Mouse (Mus musculus): Measurements from ENCODE around the gene Fxyd3. TPM values are rescaled to one million over a fixed set of nuclear protein-coding genes. Genes with fewer than 3 reads are reported as not detected.

Fxyd3 gene
- polyA plus RNA-seq, 1 experiment, result not detected

DNA sequence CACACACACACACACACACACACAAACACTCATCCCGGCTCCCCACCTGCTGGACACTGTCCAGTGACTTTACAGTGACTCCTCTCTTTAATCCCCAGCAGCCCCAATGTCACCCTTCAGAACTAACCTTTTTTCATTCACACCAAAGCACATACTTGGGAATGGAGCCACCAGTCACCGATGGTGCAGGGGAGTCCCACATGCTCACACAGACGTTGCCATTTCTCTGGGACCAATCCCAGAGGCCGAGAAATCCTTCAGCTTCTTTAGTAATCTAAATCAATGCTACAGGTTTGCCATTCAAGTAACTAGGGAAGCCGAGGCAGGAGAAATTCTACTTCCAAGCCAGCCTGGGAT lies 1.8 kb downstream of the Fxyd3 start:
- TF ChIP-seq CTCF (IDR thresholded peaks at IDR 0.05; ENCODE audit: low read depth, low read length) (no peak), POLR2A (IDR thresholded peaks at IDR 0.05; ENCODE audit: borderline replicate concordance, low read depth, low read length) (no peak)
- no peak overlapping the region for H3K4me3 ChIP-seq (ENCODE audit: insufficient read depth, low read length)
- H3K27ac ChIP-seq (ENCODE audit: insufficient read depth, low read depth, low read length), result no peak overlapping the region
- no peaks in the 10 kb centered on the region for H3K4me1 ChIP-seq (ENCODE audit: control insufficient read depth, insufficient read depth, low read length)

DNA sequence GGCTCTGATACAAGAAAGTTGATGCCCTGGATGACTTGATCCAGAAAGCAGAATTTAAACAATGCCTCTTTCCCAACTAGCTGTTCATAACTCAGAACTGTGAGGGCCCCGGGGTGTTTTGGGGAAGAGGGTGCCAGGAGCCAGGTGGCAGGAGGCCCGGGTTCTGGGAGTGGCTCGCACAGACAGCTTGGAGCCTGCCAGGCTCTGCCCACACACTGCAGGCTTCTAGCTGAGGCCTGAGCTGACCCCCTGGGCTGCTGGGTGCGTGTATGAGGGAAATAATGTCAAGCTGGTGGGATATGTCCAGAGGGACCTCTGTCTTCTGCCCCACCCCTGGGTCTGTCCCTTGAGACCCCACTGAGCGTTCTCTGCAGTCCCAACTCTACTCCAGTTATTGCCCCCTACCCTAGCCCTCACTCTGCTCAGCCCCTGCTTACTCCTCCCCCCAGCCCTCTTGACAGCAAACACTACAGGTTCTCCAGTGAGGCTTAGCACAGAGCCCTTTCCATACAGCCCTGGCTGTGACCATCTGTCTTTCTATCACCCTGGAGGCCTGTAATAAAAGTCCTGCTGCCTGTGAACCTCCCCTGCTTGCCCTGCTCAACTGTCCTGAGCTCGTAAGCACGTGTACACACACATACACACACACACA lies 2.3 kb downstream of the Fxyd3 start:
- TF ChIP-seq POLR2A (IDR thresholded peaks at IDR 0.05; ENCODE audit: borderline replicate concordance, low read depth, low read length) (no peak), CTCF (IDR thresholded peaks at IDR 0.05; ENCODE audit: low read depth, low read length) (no peak)
- no peak overlapping the region for H3K27ac ChIP-seq (ENCODE audit: insufficient read depth, low read depth, low read length)
- no peaks in the 10 kb centered on the region for H3K4me1 ChIP-seq (ENCODE audit: control insufficient read depth, insufficient read depth, low read length)
- no peak overlapping the region for H3K4me3 ChIP-seq (ENCODE audit: insufficient read depth, low read length)

DNA sequence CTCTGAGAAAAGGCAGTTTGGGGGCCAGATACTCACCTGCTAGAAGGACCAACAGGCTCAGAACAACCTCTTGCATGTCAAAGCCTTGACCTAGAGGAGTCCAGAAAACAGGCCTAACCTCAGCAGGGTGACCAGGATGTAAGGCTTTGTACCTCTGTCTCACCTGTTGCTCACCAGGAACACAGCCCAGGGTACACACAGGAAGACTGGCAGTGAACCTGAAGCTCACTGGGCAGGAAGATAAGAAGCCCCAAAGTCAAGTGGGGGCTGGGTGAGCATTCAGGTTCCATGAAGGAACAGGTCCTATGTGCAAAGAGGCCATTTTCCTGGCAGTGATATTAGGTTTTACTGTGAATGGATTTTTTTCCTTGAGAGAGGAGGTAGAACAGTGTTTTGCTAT lies 3.0 kb downstream of the Fxyd3 start:
- TF ChIP-seq POLR2A (IDR thresholded peaks at IDR 0.05; ENCODE audit: borderline replicate concordance, low read depth, low read length) (no peak), CTCF (IDR thresholded peaks at IDR 0.05; ENCODE audit: low read depth, low read length) (no peak)
- Histone ChIP-seq H3K4me3 (ENCODE audit: insufficient read depth, low read length) (no peak overlapping the region), H3K4me1 (ENCODE audit: control insufficient read depth, insufficient read depth, low read length) (no peaks in the 10 kb centered on the region), H3K27ac (ENCODE audit: insufficient read depth, low read depth, low read length) (no peak overlapping the region)

DNA sequence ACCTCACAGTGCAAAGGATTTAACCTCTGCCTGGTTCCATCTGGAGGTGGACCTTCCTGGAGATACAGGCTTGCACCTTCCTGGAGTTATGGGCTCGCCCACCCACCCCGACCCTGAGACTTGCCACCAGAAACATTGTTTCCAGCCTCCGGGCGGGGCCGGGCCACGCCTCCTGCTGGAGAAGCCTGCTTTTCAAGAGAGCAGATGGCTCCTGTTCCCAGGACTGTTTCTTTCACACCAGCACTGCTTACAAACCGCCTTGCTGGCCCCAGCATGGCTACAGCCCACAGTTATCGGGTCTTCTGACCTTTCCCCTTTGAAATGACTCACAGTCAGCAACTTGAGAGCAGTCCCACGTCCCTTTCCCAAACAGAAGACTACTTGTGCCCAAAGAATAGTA lies 4.2 kb downstream of the Fxyd3 start:
- Histone ChIP-seq H3K4me3 (ENCODE audit: insufficient read depth, low read length) (no peak overlapping the region), H3K4me1 (ENCODE audit: control insufficient read depth, insufficient read depth, low read length) (no peaks in the 10 kb centered on the region), H3K27ac (ENCODE audit: insufficient read depth, low read depth, low read length) (no peak overlapping the region)
- no peak for TF ChIP-seq CTCF (IDR thresholded peaks at IDR 0.05; ENCODE audit: low read depth, low read length)
- no peak for TF ChIP-seq POLR2A (IDR thresholded peaks at IDR 0.05; ENCODE audit: borderline replicate concordance, low read depth, low read length)

DNA sequence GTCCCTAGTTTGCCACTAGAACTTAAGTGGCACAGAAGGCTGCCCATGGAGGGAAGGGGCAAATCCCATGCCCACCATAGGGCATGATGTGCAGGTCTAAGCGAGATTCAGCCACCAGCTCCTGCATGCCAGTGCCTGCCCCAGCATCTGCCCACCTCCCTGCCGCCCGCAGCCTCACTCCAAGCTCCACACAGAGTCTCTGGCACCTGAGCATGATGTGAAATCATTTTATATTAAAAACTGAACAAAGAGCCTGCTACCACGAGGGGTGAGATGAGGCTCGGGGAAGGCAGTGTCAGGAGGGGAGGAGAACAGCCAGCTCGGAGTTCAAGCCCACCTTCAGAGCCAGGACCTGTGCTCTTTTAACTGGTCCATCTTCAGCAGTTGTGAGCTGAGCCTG lies 6.2 kb downstream of the Fxyd3 start:
- no peak overlapping the region for H3K27ac ChIP-seq (ENCODE audit: insufficient read depth, low read depth, low read length)
- TF ChIP-seq POLR2A (IDR thresholded peaks at IDR 0.05; ENCODE audit: borderline replicate concordance, low read depth, low read length), result no peak
- TF ChIP-seq CTCF (IDR thresholded peaks at IDR 0.05; ENCODE audit: low read depth, low read length), result no peak
- H3K4me1 ChIP-seq (ENCODE audit: control insufficient read depth, insufficient read depth, low read length), result no peaks in the 10 kb centered on the region
- H3K4me3 ChIP-seq (ENCODE audit: insufficient read depth, low read length), result no peak overlapping the region

DNA sequence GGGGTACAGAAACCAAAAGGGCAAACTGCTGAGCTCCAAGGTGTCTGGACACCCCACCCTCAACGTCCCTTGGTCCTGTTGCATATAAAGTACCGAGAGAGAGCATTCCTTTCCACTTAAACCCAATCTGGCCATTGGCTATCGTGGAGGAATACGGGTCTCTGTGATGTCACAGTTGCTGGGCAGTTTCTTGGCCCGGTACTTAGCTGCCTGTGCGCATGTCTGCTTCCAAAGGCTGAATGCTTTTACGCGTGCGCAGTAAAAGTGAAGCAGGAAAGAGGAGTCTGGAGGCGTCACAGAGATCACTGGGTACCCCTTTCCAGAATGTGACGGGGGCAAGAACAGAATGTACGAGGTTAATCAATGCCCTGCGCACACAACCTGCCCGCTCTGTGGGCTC lies 7.0 kb downstream of the Fxyd3 start:
- TF ChIP-seq CTCF (IDR thresholded peaks at IDR 0.05; ENCODE audit: low read depth, low read length), result no peak
- TF ChIP-seq POLR2A (IDR thresholded peaks at IDR 0.05; ENCODE audit: borderline replicate concordance, low read depth, low read length), result no peak
- H3K4me1 ChIP-seq (ENCODE audit: control insufficient read depth, insufficient read depth, low read length), result no peaks in the 10 kb centered on the region
- no peak overlapping the region for H3K27ac ChIP-seq (ENCODE audit: insufficient read depth, low read depth, low read length)
- no peak overlapping the region for H3K4me3 ChIP-seq (ENCODE audit: insufficient read depth, low read length)

DNA sequence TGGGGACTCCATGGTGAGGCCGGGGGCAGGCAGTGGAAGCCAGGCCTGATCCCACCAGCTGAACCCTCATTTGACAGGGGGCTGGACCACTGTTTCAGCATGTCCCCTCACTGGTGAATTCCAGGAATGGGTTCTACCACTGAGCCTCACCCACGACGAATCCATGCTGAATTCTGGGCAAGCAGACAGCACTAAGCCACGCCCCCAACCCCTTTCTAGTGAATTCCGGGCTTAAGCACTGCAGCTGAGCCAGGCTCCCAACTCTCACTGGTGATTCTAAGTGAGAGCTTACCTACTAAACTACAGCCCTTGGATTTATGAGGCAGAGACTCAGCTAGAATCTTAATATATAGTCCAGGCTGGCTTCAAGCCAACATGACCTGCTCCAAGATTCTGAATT lies 8.7 kb downstream of the Fxyd3 start:
- H3K27ac ChIP-seq (ENCODE audit: insufficient read depth, low read depth, low read length), result no peak overlapping the region
- TF ChIP-seq CTCF (IDR thresholded peaks at IDR 0.05; ENCODE audit: low read depth, low read length), result no peak
- TF ChIP-seq POLR2A (IDR thresholded peaks at IDR 0.05; ENCODE audit: borderline replicate concordance, low read depth, low read length), result no peak
- no peaks in the 10 kb centered on the region for H3K4me1 ChIP-seq (ENCODE audit: control insufficient read depth, insufficient read depth, low read length)
- H3K4me3 ChIP-seq (ENCODE audit: insufficient read depth, low read length), result no peak overlapping the region

DNA sequence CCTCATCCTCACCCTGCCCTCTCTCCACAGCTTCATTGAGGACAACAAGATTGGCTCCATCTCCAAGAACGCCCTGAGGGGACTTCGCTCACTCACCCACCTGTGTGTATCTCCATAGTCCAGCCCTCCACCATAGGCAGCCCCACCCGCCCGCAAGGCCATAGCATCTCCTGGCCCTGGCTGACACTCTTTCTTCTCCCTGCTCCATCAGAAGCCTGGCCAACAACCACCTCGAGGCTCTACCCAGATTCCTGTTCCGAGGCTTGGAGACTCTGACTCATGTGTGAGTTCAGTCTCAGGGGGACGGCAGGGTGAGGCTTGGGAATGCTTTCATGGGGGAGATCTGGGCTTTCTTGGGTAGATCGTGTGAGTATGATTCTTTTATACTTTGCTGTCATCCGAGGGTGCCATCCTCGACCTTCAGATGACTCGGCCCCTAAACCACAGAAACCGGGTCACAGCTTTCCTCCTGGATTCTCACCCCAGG lies 13.4 kb downstream of the Fxyd3 start:
- TF ChIP-seq CTCF (IDR thresholded peaks at IDR 0.05; ENCODE audit: low read depth, low read length) (no peak), POLR2A (IDR thresholded peaks at IDR 0.05; ENCODE audit: borderline replicate concordance, low read depth, low read length) (no peak)
- H3K4me3 ChIP-seq (ENCODE audit: insufficient read depth, low read length), result no peak overlapping the region
- no peak overlapping the region for H3K27ac ChIP-seq (ENCODE audit: insufficient read depth, low read depth, low read length)
- H3K4me1 ChIP-seq (ENCODE audit: control insufficient read depth, insufficient read depth, low read length), result peaks cover 3% of the 10 kb centered on the region

DNA sequence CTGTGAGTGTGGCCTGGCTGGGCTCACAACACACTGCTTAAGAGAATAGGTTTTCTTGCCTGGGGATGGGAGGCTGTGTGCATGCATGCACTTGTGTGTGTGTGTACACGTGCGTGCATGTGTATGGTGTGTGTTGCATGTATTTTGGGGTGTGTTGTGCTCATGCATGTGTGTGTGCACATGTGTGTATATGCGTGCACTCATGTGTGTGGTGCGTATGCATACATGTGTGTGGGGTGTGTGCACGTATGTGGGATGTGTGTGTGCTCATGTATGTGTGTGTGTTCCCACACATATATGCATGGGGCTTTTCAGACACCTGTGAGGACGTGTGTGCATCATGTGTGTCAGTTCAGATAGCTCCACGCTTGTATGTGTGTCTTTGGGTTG lies 15.9 kb downstream of the Fxyd3 start:
- TF ChIP-seq CTCF (IDR thresholded peaks at IDR 0.05; ENCODE audit: low read depth, low read length) (no peak), POLR2A (IDR thresholded peaks at IDR 0.05; ENCODE audit: borderline replicate concordance, low read depth, low read length) (no peak)
- Histone ChIP-seq H3K4me1 (ENCODE audit: control insufficient read depth, insufficient read depth, low read length) (peaks cover 3% of the 10 kb centered on the region), H3K4me3 (ENCODE audit: insufficient read depth, low read length) (no peak overlapping the region), H3K27ac (ENCODE audit: insufficient read depth, low read depth, low read length) (no peak overlapping the region)

DNA sequence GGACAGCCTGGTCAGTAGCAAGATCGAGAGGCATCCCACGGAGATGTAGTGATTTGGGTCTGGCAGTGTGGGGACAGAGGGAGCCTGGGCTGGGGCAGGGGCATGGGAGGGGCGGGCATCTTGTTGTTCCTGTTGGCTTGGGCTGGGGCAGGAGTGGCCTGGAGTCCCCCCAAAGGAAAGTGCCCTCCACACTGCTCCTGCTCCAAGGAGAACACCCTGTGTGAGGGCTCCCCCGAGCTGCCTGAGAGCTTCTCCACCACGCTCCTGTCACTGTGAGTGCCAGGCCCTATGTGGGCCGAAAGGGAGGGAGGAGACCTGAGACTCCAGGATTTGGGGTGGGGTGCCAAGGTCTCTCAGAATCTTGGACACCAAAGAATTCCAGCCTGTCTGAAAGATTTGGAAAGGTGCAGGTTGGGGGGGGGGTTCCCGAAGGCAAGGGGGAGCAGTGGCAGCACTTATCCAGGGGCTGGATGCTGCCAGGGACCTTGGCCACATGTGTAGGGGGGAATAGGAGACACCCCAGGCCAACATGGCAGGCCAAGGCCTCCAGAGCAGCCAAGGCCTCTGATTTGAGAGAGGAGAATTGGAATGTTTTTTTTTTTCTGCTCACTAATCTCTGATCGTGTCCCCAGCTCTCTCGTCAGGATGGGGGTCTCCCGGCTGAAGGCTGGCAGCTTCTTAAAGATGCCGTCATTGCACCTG lies 16.4 kb downstream of the Fxyd3 start:
- no peak overlapping the region for H3K4me3 ChIP-seq (ENCODE audit: insufficient read depth, low read length)
- H3K27ac ChIP-seq (ENCODE audit: insufficient read depth, low read depth, low read length), result no peak overlapping the region
- no peak for TF ChIP-seq CTCF (IDR thresholded peaks at IDR 0.05; ENCODE audit: low read depth, low read length)
- TF ChIP-seq POLR2A (IDR thresholded peaks at IDR 0.05; ENCODE audit: borderline replicate concordance, low read depth, low read length), result no peak

More for the DNA sequence above, 16.4 kb downstream of the Fxyd3 start:
- peaks cover 3% of the 10 kb centered on the region for H3K4me1 ChIP-seq (ENCODE audit: control insufficient read depth, insufficient read depth, low read length)

Measured in bone marrow macrophage, adult 2 months (primary cell).